Mouse (Mus musculus) G1E (cell line): ENCODE results near the gene Rasgef1b.

Experiments
- CTCF ChIP-seq: IDR thresholded peaks from 2 replicates; pipeline ENCODE4 v1.5.1; 2012; ENCODE audit warnings: low read depth, low read length, inconsistent platforms, mixed read lengths
- GATA1 ChIP-seq: IDR thresholded peaks from 2 replicates; pipeline ENCODE4 v1.6.1; 2012; ENCODE audit warnings: borderline replicate concordance, low read length, inconsistent platforms, mixed read lengths
- POLR2AphosphoS5 ChIP-seq: IDR thresholded peaks from 2 replicates; pipeline ENCODE4 v1.6.1; 2012; ENCODE audit warnings: low read depth, low read length, inconsistent platforms; ENCODE audit not compliant: insufficient replicate concordance

- TF ChIP-seq GATA1 = no peak
- TF ChIP-seq CTCF = no peak
- TF ChIP-seq POLR2AphosphoS5 = no peak
Measured at GRCm38 (mm10) chr5:99652931-99653330, 75.9 kb downstream of the Rasgef1b start.
